Mouse (Mus musculus) CH12.LX (cell line): ENCODE results near the gene Wdr95.

Experiments
- CTCF ChIP-seq, 2 experiments: IDR thresholded peaks in 1 of 2; conservative IDR thresholded peaks in 1 of 2; 2 replicates each; pipeline ENCODE4 v1.5.1; 2011 to 2012; ENCODE audit warnings: low read depth in 2 of 2, low read length in 2 of 2, improper control_type of control experiment in 1 of 2, inconsistent platforms in 1 of 2, mild to moderate bottlenecking in 1 of 2, moderate library complexity in 1 of 2
- EP300 ChIP-seq: IDR thresholded peaks from 2 replicates; pipeline ENCODE4 v1.6.1; 2011; ENCODE audit warnings: low read length, improper control_type of control experiment
- ETS1 ChIP-seq: conservative IDR thresholded peaks from 2 replicates; pipeline ENCODE4 v1.6.1; 2012; ENCODE audit warnings: low read depth, mild to moderate bottlenecking, inconsistent platforms, low read length, improper control_type of control experiment, moderate library complexity
- HCFC1 ChIP-seq: IDR thresholded peaks from 2 replicates; pipeline ENCODE4 v1.6.1; 2012; ENCODE audit warnings: low read depth, mild to moderate bottlenecking, inconsistent platforms, low read length, improper control_type of control experiment
- KAT2A ChIP-seq: IDR thresholded peaks from 2 replicates; pipeline ENCODE4 v1.6.1; 2012; ENCODE audit warnings: low read length, improper control_type of control experiment, inconsistent platforms; ENCODE audit not compliant: insufficient replicate concordance
- MAZ ChIP-seq: IDR thresholded peaks from 2 replicates; pipeline ENCODE4 v1.6.1; 2012; ENCODE audit warnings: low read depth, mild to moderate bottlenecking, inconsistent platforms, low read length, improper control_type of control experiment, moderate library complexity
- NELFE ChIP-seq: IDR thresholded peaks from 2 replicates; pipeline ENCODE4 v1.6.1; 2011; ENCODE audit warnings: low read depth, low read length, improper control_type of control experiment
- POLR2A ChIP-seq: IDR thresholded peaks from 2 replicates; pipeline ENCODE4 v1.6.1; 2011; ENCODE audit warnings: low read depth, mild to moderate bottlenecking, improper control_type of control experiment, low read length
- POLR2AphosphoS2 ChIP-seq: IDR thresholded peaks from 2 replicates; pipeline ENCODE4 v1.6.1; 2011; ENCODE audit warnings: low read depth, low read length, improper control_type of control experiment
- RCOR1 ChIP-seq: conservative IDR thresholded peaks from 2 replicates; pipeline ENCODE4 v1.6.1; 2012; ENCODE audit warnings: low read depth, mild to moderate bottlenecking, inconsistent platforms, low read length, improper control_type of control experiment
- USF2 ChIP-seq: conservative IDR thresholded peaks from 2 replicates; pipeline ENCODE4 v1.6.1; 2011; ENCODE audit warnings: low read depth, low read length, improper control_type of control experiment

DNA sequence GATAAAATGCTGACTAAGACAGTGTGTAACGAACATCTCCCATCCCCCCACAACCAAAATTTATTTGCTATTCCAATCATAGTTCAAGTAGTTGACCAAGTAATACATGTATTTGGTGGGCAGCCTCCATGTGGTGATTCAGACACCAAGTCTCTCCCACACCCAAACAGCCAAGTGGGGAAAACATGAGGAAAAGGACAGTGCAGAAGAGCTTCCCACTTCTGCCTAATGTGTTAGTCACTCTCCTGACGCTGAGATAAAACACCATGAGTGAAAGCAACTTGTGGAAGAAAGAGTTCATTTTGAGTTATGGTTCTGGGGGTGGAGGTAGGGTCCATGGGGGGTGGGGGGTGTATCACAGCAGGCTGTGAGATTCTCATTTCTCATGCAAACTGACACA lies 5.4 kb downstream of the Wdr95 start:
- TF ChIP-seq EP300 (no peak), MAZ (no peak), CTCF (conservative IDR thresholded peaks at IDR 0.05 in 1 of 2, IDR thresholded peaks at IDR 0.05 in 1 of 2; ENCODE audit: low read depth in 2 of 2, low read length in 2 of 2) (no peak), ETS1 (no peak), NELFE (no peak), RCOR1 (no peak), POLR2AphosphoS2 (no peak), KAT2A (no peak), USF2 (no peak), POLR2A (no peak), HCFC1 (no peak)
